Mouse (Mus musculus): ENCODE results near the gene Naaladl2.

DNA sequence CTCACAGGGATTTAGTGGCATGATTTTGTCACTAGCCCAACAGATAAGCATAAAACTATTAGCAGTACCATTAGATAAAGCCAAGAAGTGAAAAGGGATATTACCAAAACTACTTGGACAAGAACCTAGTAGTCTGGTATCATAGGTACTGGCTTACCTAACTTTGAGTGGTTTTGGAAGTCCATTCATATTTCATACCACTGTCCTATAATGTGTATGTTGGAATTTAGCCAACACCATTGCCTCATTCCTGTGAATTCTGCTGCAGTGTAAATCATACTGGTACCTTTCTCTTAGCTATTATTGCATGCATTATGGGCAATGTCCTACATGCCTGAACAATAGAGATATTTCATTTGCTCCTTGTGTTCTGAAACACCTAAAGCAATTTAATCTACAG, 977.5 kb downstream of the Naaladl2 start:
- TF ChIP-seq HCFC1 (IDR thresholded peaks at IDR 0.05; ENCODE audit: borderline replicate concordance, insufficient read depth, low read length), result no peak
- TF ChIP-seq MAFK (IDR thresholded peaks at IDR 0.05; ENCODE audit: insufficient read depth, low read depth, low read length), result no peak
